Mouse (Mus musculus): ENCODE data around the gene Prkaca. TPM values are rescaled to one million over a fixed set of nuclear protein-coding genes. Genes with fewer than 3 reads are reported as not detected.
"Not testable (repeated sequence)": the region's sequence is repeated elsewhere in the genome, so short reads cannot be mapped to it uniquely, and the experiment has no call there.

Gene Prkaca
- polyA plus RNA-seq, 1 experiment from 2014 or later, result 163 TPM

GRCm38 (mm10) chr8:83977646-83978045 is 4.9 kb downstream of the Prkaca start:
- H3K27me3 ChIP-seq, result no peaks in the 10 kb centered on the region
- 53% methylated on average over 6 of the region's 6 CpGs for WGBS
- no peak overlapping the region for H3K4me3 ChIP-seq (replicated peaks)
- no peaks in the 10 kb centered on the region for H3K9me3 ChIP-seq (replicated peaks)
- no peak for ATAC-seq (replicated peaks; ENCODE audit: low FRiP score)
- peaks cover 41% of the 10 kb centered on the region for H3K4me1 ChIP-seq
- H3K9ac ChIP-seq, result no peak overlapping the region
- H3K36me3 ChIP-seq, result peaks cover 28% of the 10 kb centered on the region
- H3K4me2 ChIP-seq, result no peak overlapping the region
- peak overlapping the region; percentile 57 for H3K27ac ChIP-seq

- peaks cover 34% of the 10 kb centered on the region for H3K36me3 ChIP-seq
- H3K9me3 ChIP-seq (replicated peaks), result no peaks in the 10 kb centered on the region
- ATAC-seq (replicated peaks; ENCODE audit: low FRiP score), result no peak
- H3K4me2 ChIP-seq, result no peak overlapping the region
- no peaks in the 10 kb centered on the region for H3K27me3 ChIP-seq
- 70% methylated on average over 9 of the region's 9 CpGs for WGBS
- H3K9ac ChIP-seq, result no peak overlapping the region
- peak overlapping the region; percentile 57; the same call in 1 of the 2 replicates for H3K27ac ChIP-seq
- H3K4me3 ChIP-seq (replicated peaks), result no peak overlapping the region
- peaks cover 40% of the 10 kb centered on the region for H3K4me1 ChIP-seq
Observed at GRCm38 (mm10) chr8:83978200-83978599, 5.4 kb downstream of the Prkaca start.

GRCm38 (mm10) chr8:83980250-83980649 is 7.5 kb downstream of the Prkaca start:
- Histone ChIP-seq H3K27me3 (no peaks in the 10 kb centered on the region), H3K9me3 (replicated peaks) (no peaks in the 10 kb centered on the region), H3K4me3 (replicated peaks) (no peak overlapping the region), H3K27ac (no peak overlapping the region), H3K4me1 (peaks cover 22% of the 10 kb centered on the region), H3K36me3 (peaks cover 53% of the 10 kb centered on the region), H3K4me2 (no peak overlapping the region), H3K9ac (no peak overlapping the region)
- no peak for ATAC-seq (replicated peaks; ENCODE audit: low FRiP score)
- WGBS, result 85% methylated on average over 1 of the region's 1 CpGs

GRCm38 (mm10) chr8:83980845-83981244 is 8.1 kb downstream of the Prkaca start:
- peaks cover 22% of the 10 kb centered on the region for H3K4me1 ChIP-seq
- no peak overlapping the region for H3K27ac ChIP-seq
- peaks cover 58% of the 10 kb centered on the region for H3K36me3 ChIP-seq
- no peak overlapping the region for H3K4me3 ChIP-seq (replicated peaks)
- no peaks in the 10 kb centered on the region for H3K27me3 ChIP-seq
- no peak overlapping the region for H3K9ac ChIP-seq
- 88% methylated on average over 8 of the region's 8 CpGs for WGBS
- no peaks in the 10 kb centered on the region for H3K9me3 ChIP-seq (replicated peaks)
- ATAC-seq (replicated peaks; ENCODE audit: low FRiP score), result no peak
- H3K4me2 ChIP-seq, result no peak overlapping the region

GRCm38 (mm10) chr8:83981533-83981932 is 8.7 kb downstream of the Prkaca start:
- no peak overlapping the region for H3K9ac ChIP-seq
- no peak overlapping the region for H3K27ac ChIP-seq
- 90% methylated on average over 7 of the region's 7 CpGs for WGBS
- H3K4me3 ChIP-seq (replicated peaks), result no peak overlapping the region
- H3K4me1 ChIP-seq, result peaks cover 20% of the 10 kb centered on the region
- H3K27me3 ChIP-seq, result no peaks in the 10 kb centered on the region
- no peak overlapping the region for H3K4me2 ChIP-seq
- ATAC-seq (replicated peaks; ENCODE audit: low FRiP score), result no peak
- peaks cover 65% of the 10 kb centered on the region for H3K36me3 ChIP-seq
- H3K9me3 ChIP-seq (replicated peaks), result no peaks in the 10 kb centered on the region

GRCm38 (mm10) chr8:83982449-83982848 is 9.7 kb downstream of the Prkaca start:
- Histone ChIP-seq H3K4me3 (replicated peaks) (no peak overlapping the region), H3K27ac (no peak overlapping the region), H3K9ac (no peak overlapping the region), H3K36me3 (peaks cover 75% of the 10 kb centered on the region), H3K4me2 (no peak overlapping the region), H3K4me1 (peaks cover 11% of the 10 kb centered on the region), H3K9me3 (replicated peaks) (no peaks in the 10 kb centered on the region), H3K27me3 (no peaks in the 10 kb centered on the region)
- ATAC-seq (replicated peaks; ENCODE audit: low FRiP score), result no peak
- WGBS, result 91% methylated on average over 4 of the region's 4 CpGs

GRCm38 (mm10) chr8:83983222-83983621 is 10.4 kb downstream of the Prkaca start:
- ATAC-seq (replicated peaks; ENCODE audit: low FRiP score); H3K27ac ChIP-seq; H3K4me3 ChIP-seq (replicated peaks); H3K9me3 ChIP-seq (replicated peaks); H3K4me2 ChIP-seq; H3K27me3 ChIP-seq; H3K4me1 ChIP-seq; H3K9ac ChIP-seq: not testable (repeated sequence)
- WGBS, result 95% methylated on average over 2 of the region's 2 CpGs
- H3K36me3 ChIP-seq, result peaks cover 82% of the 10 kb centered on the region

- Histone ChIP-seq H3K9ac (no peak overlapping the region), H3K27me3 (no peaks in the 10 kb centered on the region), H3K36me3 (peaks cover 92% of the 10 kb centered on the region), H3K4me2 (no peak overlapping the region), H3K27ac (no peak overlapping the region), H3K4me3 (replicated peaks) (no peak overlapping the region), H3K9me3 (replicated peaks) (no peaks in the 10 kb centered on the region), H3K4me1 (no peaks in the 10 kb centered on the region; the same call in 1 of the 2 replicates)
- no peak for ATAC-seq (replicated peaks; ENCODE audit: low FRiP score)
- 91% methylated on average over 7 of the region's 7 CpGs for WGBS
Observed at GRCm38 (mm10) chr8:83989243-83989642, 16.4 kb downstream of the Prkaca start.

GRCm38 (mm10) chr8:83990170-83990569 is 17.4 kb downstream of the Prkaca start:
- ATAC-seq (replicated peaks; ENCODE audit: low FRiP score), result no peak
- H3K36me3 ChIP-seq, result peaks cover 92% of the 10 kb centered on the region
- WGBS, result 92% methylated on average over 14 of the region's 14 CpGs

GRCm38 (mm10) chr8:83992488-83992887 is 19.7 kb downstream of the Prkaca start:
- no peaks in the 10 kb centered on the region for H3K9me3 ChIP-seq (replicated peaks)
- WGBS, result 60% methylated on average over 2 of the region's 2 CpGs
- ATAC-seq (replicated peaks; ENCODE audit: low FRiP score), result no peak
- peaks cover 12% of the 10 kb centered on the region for H3K4me1 ChIP-seq
- H3K36me3 ChIP-seq, result peaks cover 70% of the 10 kb centered on the region
- H3K4me3 ChIP-seq (replicated peaks), result no peak overlapping the region
- H3K9ac ChIP-seq, result no peak overlapping the region
- H3K27me3 ChIP-seq, result no peaks in the 10 kb centered on the region
- H3K27ac ChIP-seq, result no peak overlapping the region
- H3K4me2 ChIP-seq, result no peak overlapping the region

More at GRCm38 (mm10) chr8:83990170-83990569, 17.4 kb downstream of the Prkaca start:
- Histone ChIP-seq H3K27ac (no peak overlapping the region), H3K4me1 (no peaks in the 10 kb centered on the region; the same call in 1 of the 2 replicates), H3K9ac (no peak overlapping the region), H3K4me3 (replicated peaks) (no peak overlapping the region), H3K9me3 (replicated peaks) (no peaks in the 10 kb centered on the region), H3K27me3 (no peaks in the 10 kb centered on the region), H3K4me2 (no peak overlapping the region)

- no peak overlapping the region for H3K4me3 ChIP-seq (replicated peaks)
- H3K9me3 ChIP-seq (replicated peaks), result no peaks in the 10 kb centered on the region
- WGBS, result 93% methylated on average over 3 of the region's 3 CpGs
- no peaks in the 10 kb centered on the region for H3K27me3 ChIP-seq
- peaks cover 17% of the 10 kb centered on the region for H3K4me1 ChIP-seq
- H3K36me3 ChIP-seq, result peaks cover 56% of the 10 kb centered on the region
- H3K9ac ChIP-seq, result no peak overlapping the region
- no peak overlapping the region for H3K27ac ChIP-seq
- ATAC-seq (replicated peaks; ENCODE audit: low FRiP score), result no peak
- H3K4me2 ChIP-seq, result no peak overlapping the region
Observed at GRCm38 (mm10) chr8:83994030-83994429, 21.2 kb downstream of the Prkaca start.

GRCm38 (mm10) chr8:83995973-83996372 is 23.2 kb downstream of the Prkaca start:
- ATAC-seq (replicated peaks; ENCODE audit: low FRiP score), result peak; percentile 10; the same call in 1 of the 2 replicates
- H3K27me3 ChIP-seq, result 0 out of 2 replicates have a peak, but pooled peaks cover 2% of the 10 kb centered on the region
- H3K27ac ChIP-seq, result peak overlapping the region; percentile 97
- H3K9me3 ChIP-seq (replicated peaks), result no peaks in the 10 kb centered on the region
- H3K9ac ChIP-seq, result peak overlapping the region; percentile 76
- peak overlapping the region; percentile 92 for H3K4me2 ChIP-seq
- H3K4me1 ChIP-seq, result peaks cover 30% of the 10 kb centered on the region
- peak overlapping the region; percentile 71 for H3K4me3 ChIP-seq (replicated peaks)
- peaks cover 56% of the 10 kb centered on the region for H3K36me3 ChIP-seq
- 15% methylated on average over 12 of the region's 12 CpGs for WGBS

Data from kidney, embryonic 15.5 days (tissue).